Mouse (Mus musculus) kidney, postnatal 10 days (tissue): ENCODE measurements at regions not wholly inside any gene's neighbourhood (a gene's known extent, or its start where the extent isn't known, plus 50 kb on each side); places are given as distances from the start of the nearest gene placed in this dataset.

ENCODE experiments used
- DNase-seq: peaks from one replicate; pipeline ENCODE4 v3.0.0; 2021; ENCODE audit warnings: mixed read lengths

DNA sequence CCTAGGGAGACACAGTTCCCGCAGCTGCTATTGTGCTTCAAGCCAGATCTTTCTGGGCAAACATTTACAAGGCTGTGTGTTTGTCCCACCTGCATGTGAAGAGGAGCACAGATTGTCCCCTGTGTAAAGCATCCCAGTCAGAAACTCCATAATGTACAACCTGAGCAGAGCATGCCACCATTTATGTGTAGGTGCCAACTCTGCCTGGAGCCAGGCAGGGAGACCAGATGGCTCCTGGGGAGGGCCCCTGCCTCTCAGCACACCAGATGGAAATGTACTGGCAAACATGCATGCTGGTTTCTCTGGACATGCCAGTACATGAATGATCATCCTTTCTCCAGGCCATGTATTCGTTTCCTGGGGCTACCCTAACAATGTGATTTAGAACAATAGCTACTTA, 98.6 kb upstream of the Foxp3 start:
- no peak for DNase-seq

DNA sequence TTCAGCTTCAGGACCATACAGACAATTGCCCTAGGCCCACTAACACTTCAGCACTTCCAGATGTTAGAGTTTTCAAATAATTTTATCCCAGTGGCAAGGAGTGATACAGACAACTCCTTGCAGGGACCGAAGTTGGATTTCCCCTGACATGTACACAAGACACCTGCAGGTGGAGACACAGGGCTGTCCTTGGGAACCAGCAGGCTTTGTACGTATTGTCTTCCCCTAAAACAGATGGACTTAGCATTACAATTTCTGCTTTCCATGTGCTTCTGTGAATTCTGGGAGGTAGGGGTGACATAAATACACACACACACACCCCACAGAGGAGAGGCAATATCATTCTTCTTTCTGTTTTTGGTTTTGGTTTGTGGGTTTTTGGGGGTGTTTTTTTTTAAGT, 98.2 kb upstream of the Usp27x start:
- DNase-seq: peak; percentile 34

DNA sequence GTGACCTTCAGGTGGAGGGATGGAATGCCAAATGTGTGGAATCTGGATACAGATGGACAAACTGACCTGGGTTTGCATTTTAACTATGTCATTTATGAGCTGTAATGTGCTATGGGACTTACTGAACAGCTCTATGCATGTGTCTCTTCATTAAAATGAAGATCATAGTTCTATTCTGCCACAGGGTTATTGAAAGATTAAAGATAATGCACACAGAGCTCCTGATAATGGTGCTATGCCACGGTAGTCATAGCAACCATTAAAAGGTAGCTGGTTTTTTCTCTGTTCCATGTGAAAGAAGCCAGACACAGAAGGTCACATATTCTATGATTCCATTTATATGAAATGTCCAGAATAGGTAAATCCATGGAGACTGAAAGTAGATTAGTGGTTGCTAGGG, 94.2 kb upstream of the Usp27x start:
- DNase-seq: no peak

DNA sequence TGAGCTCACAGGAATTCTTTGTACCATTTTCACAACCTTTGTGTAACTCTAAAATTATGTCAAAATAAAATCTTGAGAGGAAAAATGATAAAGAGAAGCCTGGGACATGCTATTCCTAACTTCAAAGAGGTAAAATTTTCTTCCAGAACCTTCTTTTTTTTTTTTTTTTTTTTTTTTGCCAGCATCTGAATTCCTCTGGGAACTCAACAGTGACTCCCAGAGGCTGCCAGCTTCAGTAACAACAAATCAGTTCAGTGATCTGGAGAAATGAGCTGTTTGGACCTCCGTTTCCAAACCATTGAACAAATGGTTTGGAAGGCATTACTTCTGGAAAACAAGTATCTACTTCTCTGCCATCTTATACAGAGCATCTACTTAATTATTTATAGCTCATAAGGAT, 92.4 kb upstream of the Usp27x start:
- peak; percentile 13 for DNase-seq

DNA sequence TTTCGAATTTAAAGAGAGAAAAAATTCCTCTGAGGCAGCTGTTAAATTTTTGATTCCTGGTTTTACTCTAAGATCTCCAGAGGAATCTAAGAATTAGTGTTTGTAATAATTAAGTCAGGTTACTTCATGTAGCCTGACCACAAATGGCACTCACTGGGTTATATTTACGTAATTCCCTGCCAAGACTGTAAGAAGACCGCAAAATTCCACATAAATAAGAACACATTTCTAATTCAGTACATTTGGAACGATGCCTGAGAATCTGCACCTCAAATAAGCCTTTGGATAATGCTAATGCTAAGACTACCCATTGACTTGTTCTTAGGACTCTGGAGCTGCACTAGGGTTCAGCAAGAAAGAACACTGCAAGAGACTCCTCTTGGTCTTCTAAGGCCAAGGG, 81.2 kb upstream of the Usp27x start:
- DNase-seq: no peak

DNA sequence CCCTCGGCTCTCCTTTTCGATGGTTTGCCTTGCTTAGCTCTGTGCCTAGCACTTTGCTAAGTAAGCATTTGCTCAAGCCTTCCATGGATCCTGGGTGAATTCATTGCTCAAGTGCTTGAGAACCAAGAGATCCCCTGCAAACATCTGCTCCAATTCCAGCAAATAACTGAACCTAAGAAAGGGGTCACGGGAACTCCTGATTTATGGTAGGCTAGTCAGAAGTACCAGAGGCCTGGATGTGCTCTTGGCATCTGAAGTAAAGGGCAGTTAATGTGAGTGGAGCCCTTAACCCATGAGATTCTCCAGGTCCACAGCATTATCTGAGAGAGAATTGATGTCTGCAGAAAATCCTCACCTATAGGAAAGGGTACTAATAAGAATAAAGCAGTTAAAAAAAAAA, 69.4 kb upstream of the Usp27x start:
- DNase-seq: no peak

DNA sequence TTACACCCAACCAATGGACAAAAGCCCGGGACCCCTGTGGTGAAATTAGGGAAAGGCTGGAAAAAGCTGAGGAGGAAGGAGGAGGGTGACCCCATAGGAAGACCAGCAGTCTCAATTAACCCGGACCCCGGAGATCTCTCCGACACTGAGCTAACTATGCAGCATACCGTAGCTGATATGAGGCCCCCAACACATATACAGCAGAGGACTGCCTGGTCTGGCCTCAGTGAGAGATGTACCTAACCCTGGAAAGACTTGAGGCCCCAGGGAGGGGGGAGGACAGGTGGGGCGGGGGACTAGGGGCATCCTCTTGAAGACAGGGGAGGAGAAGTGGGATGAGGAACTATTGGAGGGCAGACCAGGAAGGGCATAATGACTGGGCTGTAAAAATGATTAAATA, 69.0 kb upstream of the Usp27x start:
- no peak for DNase-seq

DNA sequence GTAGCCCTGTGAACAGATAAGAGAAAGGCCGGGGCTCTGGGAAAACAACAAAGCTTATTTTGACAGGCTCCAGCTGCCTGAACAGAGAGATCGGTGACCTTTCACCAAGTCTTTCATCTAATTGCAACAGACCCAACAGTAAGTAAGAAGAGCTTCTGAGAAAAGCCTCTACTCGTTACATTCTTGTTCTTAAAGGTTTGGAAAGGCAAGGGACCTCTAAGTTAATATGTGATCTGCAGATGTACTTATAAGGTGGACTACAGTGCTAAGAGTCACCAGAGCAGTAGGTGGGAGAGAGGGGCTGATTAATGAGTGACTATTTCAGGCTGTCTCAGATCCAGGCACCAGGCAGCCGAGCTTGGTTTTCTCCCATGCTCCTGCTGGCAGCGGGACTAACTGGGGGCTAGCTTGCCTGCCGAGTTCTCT, 68.4 kb upstream of the Usp27x start:
- peak; percentile 48 for DNase-seq

DNA sequence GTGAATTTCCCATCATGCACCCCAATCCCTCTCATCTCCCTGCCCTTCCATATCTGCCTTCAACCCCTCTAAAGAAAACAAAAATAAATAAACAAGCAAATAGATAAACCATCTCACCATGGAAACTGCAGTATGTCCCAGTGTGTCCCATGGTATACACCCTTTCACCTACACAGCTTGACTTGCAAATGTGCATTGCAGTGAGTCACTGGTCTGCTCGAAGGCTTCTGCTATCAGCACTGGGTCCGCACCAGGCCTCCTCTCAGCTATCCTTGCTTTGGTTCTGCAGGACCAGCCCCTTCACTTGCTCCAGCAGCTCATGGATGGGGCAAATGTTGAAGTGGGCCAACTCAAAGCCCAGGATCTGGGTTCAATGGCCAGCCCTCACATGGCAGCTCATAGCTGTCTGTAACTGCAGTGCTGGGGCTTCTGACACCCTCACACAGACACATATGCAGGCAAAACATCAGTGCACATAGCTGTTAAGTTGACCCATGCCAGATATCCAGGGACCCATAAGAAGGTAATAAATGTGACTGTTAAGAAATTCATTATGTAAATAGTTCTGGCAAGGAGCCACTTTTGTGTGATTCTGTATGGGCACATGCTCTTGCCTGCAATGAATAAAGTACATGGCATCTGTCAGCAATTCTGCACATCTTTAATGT, 59.9 kb upstream of the Usp27x start:
- no peak for DNase-seq

DNA sequence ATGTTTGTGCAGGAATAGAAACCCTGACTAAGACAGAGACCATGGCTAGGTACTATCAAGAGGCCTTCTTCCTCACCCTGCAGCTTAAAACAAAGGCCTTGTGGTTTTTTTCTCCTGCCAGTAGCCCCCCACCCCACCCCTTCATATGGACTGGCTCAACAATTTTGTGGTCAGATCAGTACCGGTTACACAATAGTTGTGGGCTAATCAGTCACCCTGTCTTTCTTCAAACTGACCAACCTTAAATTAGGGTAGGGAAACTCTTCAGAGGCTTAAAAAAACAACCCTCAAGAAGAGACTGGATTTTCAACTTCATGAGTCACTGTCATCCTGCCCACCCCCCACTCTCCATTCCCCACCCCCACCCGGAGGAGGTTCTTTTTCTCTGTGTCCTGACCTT, 58.6 kb upstream of the Usp27x start:
- DNase-seq: no peak

DNA sequence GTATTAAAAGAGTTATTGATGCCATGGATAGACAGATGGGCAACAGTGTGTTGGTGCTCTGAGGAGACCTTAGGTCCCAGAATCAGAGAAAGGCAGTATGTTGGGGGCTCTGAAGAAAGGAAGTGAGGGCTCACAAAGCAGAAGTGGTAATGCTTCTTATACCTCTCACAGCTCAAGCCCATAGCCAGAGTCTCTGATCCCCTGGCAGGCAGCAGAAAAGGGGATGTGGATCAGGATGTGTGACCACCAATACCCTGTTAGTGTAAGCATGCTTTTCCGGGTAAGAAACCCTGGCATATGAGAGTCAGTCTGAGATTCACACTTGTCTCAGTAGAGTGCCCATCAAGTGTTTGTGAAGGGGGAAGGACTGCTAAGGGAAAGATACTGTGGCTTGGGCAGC, 54.8 kb upstream of the Usp27x start:
- DNase-seq: no peak

DNA sequence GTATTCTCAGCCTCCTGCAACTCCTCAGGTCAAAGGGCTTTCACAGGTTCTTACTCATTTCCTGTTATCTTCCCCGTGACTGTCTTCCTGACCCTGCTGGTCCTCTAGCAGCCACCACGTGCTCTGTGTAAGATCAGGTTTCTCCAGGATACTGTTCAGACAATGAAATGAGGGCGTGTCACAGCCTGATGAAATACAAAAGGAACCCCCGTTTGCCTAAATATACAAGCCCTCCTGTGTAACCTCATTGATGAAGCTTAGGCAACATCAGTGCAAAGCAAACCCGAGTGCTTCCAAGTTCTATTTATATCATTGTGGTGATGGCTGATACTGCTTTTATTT, 53.9 kb upstream of the Usp27x start:
- no peak for DNase-seq

DNA sequence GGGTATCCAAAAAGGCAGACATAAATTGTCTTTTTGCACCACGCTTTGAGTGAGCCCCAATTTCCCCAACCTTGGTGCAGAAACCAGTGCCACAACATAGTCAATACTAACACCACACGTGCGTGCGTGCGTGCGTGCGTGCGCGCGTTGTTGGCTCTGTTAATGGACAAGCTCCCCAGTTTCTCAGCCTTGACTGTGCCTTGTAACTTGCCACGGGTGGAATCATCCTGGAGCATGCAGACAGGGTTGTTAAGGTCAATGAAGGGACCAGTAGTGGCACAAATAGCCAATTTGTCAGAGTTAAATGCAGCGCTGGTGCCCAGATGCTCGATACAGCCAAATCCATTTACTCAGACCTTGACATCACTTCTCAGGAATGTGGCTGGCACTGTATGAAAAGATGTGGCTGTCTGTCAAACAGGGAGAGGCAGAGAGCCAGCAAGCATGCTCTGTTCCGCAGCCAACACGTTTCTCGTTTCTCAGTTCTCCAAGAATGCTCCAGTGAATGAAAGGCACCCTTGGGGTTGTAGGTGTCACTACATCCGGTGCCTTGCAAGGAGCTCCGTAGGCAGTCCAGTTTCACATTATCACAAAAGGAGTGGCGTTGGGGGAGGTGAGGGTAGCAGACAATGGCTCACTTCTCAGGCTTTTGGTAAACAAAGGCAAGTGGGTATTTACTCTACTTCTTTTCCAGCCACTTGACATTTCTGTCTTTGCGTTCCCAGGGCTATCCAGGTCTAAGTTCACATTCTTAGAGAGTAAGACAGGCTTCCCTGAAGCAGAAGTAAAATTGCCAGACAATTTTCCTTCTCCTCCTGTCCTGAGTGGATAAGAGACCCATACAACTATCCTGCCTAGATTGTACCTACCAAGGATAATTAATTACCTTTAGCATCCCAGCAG, 53.2 kb upstream of the Usp27x start:
- DNase-seq: peak; percentile 10
